Mouse (Mus musculus) liver, adult 2 months (tissue): ENCODE measurements around the gene Slc9a9.

Experiments used
- CTCF ChIP-seq: fragments of 200-500 bp; IDR thresholded peaks from 2 replicates; pipeline ENCODE4 v1.5.1; 2011; ENCODE audit warnings: low read depth, low read length, control low read depth
- POLR2A ChIP-seq: fragments of 200-500 bp; IDR thresholded peaks from 2 replicates; pipeline ENCODE4 v1.6.1; 2011; ENCODE audit warnings: low read length, control low read depth; ENCODE audit not compliant: insufficient read depth; ENCODE audit errors: extremely low read depth

DNA sequence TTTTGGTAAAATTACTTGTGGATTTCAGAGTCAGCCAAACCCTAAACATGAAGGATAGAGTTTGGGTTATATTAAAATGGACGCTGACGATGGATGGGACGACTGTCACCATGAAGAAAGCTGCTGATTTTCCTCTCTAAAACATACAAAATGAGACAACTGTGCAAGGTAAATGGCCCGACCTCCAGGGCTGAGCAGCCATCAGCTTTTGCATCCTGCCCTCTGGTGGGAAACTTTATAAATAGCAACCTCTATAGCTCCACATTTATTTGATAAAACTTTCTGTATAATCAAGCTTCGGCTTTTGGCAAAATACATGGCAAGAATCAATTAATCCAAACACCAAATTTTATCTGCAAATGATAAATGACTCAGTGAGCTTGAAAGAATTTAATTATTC is 57.7 kb downstream of the Slc9a9 start:
- peak; percentile 61 for TF ChIP-seq CTCF
- TF ChIP-seq POLR2A = no peak
